Mouse (Mus musculus) liver, postnatal 0 days (tissue): ENCODE results near the gene Bcl2l13. TPM values are rescaled to one million over a fixed set of nuclear protein-coding genes. Genes with fewer than 3 reads are reported as not detected.

Source experiments
- ATAC-seq: fragments of 200-750 bp; cut with Nextera tagmentation; 2 replicates; pipeline ENCODE4 v1.8.0; 2017; ENCODE audit warnings: mild to moderate bottlenecking, moderate library complexity
- DNase-seq: peaks from one replicate; pipeline ENCODE4 v3.0.0-alpha.2; 2016
- H3K27ac ChIP-seq: fragments of 300-500 bp; sonication (generic); 2 replicates; pipeline ENCODE4 v1.5.1; 2014; ENCODE audit warnings: antibody characterized with exemption, moderate library complexity, mild to moderate bottlenecking, low read depth
- H3K27me3 ChIP-seq: fragments of 300-500 bp; sonication (generic); 2 replicates; pipeline ENCODE4 v1.6.1; 2014; ENCODE audit warnings: low read length, control low read depth, mixed read lengths; ENCODE audit not compliant: insufficient read depth
- H3K36me3 ChIP-seq: fragments of 300-500 bp; sonication (generic); replicated peaks from 2 replicates; pipeline ENCODE4 v1.6.1; 2014; ENCODE audit warnings: mild to moderate bottlenecking, control low read depth, low read length, moderate library complexity, mixed read lengths; ENCODE audit not compliant: insufficient read depth
- H3K4me1 ChIP-seq: fragments of 300-500 bp; sonication (generic); 2 replicates; pipeline ENCODE4 v1.6.1; 2014; ENCODE audit warnings: antibody characterized with exemption, mild to moderate bottlenecking, control low read depth; ENCODE audit not compliant: insufficient read depth
- H3K4me2 ChIP-seq: fragments of 300-500 bp; sonication (generic); 2 replicates; pipeline ENCODE4 v1.6.1; 2014; ENCODE audit warnings: low read depth, mild to moderate bottlenecking, low read length, moderate library complexity, mixed read lengths
- H3K4me3 ChIP-seq: fragments of 300-500 bp; sonication (generic); 2 replicates; pipeline ENCODE4 v1.5.1; 2014; ENCODE audit warnings: low read depth, low read length
- H3K9ac ChIP-seq: fragments of 300-500 bp; sonication (generic); replicated peaks from 2 replicates; pipeline ENCODE4 v1.6.1; 2014; ENCODE audit warnings: mild to moderate bottlenecking, moderate library complexity
- H3K9me3 ChIP-seq: fragments of 300-500 bp; sonication (generic); 2 replicates; pipeline ENCODE4 v1.6.1; 2016; ENCODE audit warnings: mild to moderate bottlenecking, control low read depth, low read length, mixed read lengths
- CTCF ChIP-seq: sonication (generic); IDR thresholded peaks from 2 replicates; pipeline ENCODE4 v1.5.1; 2016; ENCODE audit warnings: antibody characterized with exemption, low read depth
- EP300 ChIP-seq: IDR thresholded peaks from 2 replicates; pipeline ENCODE4 v1.6.1; 2016; ENCODE audit warnings: antibody characterized with exemption, low read depth, mild to moderate bottlenecking
- WGBS: fragments of 180-500 bp; shearing (Covaris S2); extraction: QIAGEN DNeasy Blood & Tissue Kit; methylation state at CpG from one replicate; pipeline ENCODE4 v1.1.7; 2014; ENCODE audit not compliant: insufficient replicate concordance; 5-methylcytosine and 5-hydroxymethylcytosine counted together
- polyA plus RNA-seq: library from polyadenylated mRNA; unstranded; fragments of >200 nt; fragmentation: Nextera tagmentation; extraction: Ambion mirVana; gene quantifications from 2 replicates; pipeline ENCODE4 v1.2.1, GENCODE M21; 2015

Gene Bcl2l13
- polyA plus RNA-seq, 1 experiment from 2014 or later, result 18.4 TPM

DNA sequence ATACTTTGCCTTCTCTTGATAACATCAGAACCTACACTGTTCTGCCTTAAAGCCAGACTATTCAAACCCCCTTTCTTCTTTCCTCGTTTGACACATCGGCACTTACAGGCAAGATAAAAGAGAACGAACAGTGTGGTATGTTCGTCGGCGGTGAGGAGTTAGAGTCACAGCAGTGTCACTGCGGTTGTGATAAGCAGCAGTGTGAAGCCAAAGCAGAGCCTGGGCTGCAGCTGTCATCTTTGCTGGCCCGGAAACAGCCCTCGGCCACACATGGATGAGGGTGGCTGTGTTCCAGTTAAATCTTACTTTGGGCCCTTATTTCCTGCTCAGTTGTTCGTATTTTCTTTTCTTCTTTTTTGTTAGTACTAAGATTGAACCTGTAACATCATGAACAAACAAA lies 18.4 kb downstream of the Bcl2l13 start:
- Histone ChIP-seq H3K9ac (no peak overlapping the region), H3K4me2 (no peak overlapping the region), H3K4me3 (no peak overlapping the region), H3K9me3 (no peaks in the 10 kb centered on the region), H3K4me1 (0 out of 2 replicates have a peak, but pooled peaks cover 3% of the 10 kb centered on the region), H3K27me3 (no peaks in the 10 kb centered on the region), H3K36me3 (peaks cover 44% of the 10 kb centered on the region), H3K27ac (peak overlapping the region; percentile 37; the same call in 1 of the 2 replicates)
- WGBS, result 50% methylated on average over 10 of the region's 10 CpGs
- TF ChIP-seq CTCF (no peak), EP300 (peak; percentile 36; the same call in 1 of the 2 replicates)
- DNase-seq, result peak; percentile 26
- peak; percentile 72 for ATAC-seq

GRCm38 (mm10) chr6:120858217-120858711 lies 22.3 kb downstream of the Bcl2l13 start:
- DNase-seq, result no peak
- Histone ChIP-seq H3K9ac (no peak overlapping the region), H3K4me1 (0 out of 2 replicates have a peak, but pooled peaks cover 3% of the 10 kb centered on the region), H3K27ac (no peak overlapping the region), H3K4me3 (no peak overlapping the region), H3K9me3 (no peaks in the 10 kb centered on the region), H3K36me3 (peaks cover 52% of the 10 kb centered on the region), H3K4me2 (no peak overlapping the region), H3K27me3 (no peaks in the 10 kb centered on the region)
- no peak for ATAC-seq
- TF ChIP-seq EP300 (no peak), CTCF (no peak)
- WGBS, result 80% methylated on average over 8 of the region's 8 CpGs

GRCm38 (mm10) chr6:120860079-120860478 lies 24.1 kb downstream of the Bcl2l13 start:
- Histone ChIP-seq H3K27ac (no peak overlapping the region), H3K4me1 (0 out of 2 replicates have a peak, but pooled peaks cover 3% of the 10 kb centered on the region), H3K9me3 (no peaks in the 10 kb centered on the region), H3K36me3 (peaks cover 54% of the 10 kb centered on the region), H3K4me2 (no peak overlapping the region), H3K4me3 (no peak overlapping the region), H3K9ac (no peak overlapping the region), H3K27me3 (no peaks in the 10 kb centered on the region)
- DNase-seq, result no peak
- ATAC-seq, result no peak
- no peak for TF ChIP-seq EP300
- TF ChIP-seq CTCF, result no peak
- WGBS, result 93% methylated on average over 3 of the region's 3 CpGs

DNA sequence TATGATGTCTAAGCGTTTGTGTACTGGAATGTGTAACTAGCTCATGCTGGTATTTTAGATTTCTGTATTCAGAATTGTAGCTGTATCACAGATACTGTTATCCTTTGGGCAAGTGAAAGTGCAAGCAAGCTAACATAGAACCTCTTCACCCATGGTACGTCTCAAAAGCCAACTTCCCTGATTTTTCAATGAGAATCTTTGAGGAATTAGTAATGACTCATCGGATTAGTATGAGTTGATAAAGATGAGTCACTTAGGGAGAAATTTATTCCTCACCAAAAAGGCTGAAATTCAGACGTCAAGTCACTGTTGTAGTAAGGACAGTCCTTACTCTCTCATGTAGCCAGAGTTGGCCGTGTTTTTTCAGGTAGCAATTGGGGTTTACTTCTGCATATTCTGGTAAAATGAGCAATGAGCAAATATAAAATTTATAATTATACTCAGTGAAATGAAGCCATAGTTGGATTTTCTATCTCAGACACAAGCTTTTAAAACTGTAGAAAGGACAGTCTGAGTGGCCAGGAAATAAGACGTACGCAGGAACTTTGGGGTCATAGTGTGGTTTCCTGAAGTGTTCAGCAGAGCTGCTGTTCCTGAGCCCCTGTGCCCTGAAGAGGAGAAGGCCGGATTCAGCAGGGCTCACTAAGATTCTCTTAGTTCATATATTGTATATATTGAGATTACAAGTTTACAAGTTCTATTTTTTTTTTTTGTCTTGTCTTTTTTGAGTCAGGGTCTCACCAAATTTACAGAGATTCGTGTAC lies 30.2 kb downstream of the Bcl2l13 start:
- Histone ChIP-seq H3K4me2 (no peak overlapping the region), H3K36me3 (peaks cover 50% of the 10 kb centered on the region), H3K27ac (0 out of 2 replicates have a peak overlapping the region, but pooled peaks have one; percentile 6), H3K4me1 (peaks cover 2% of the 10 kb centered on the region; the same call in 1 of the 2 replicates), H3K4me3 (no peak overlapping the region), H3K9me3 (no peaks in the 10 kb centered on the region), H3K9ac (no peak overlapping the region), H3K27me3 (no peaks in the 10 kb centered on the region)
- no peak for ATAC-seq
- 58% methylated on average over 9 of the region's 9 CpGs for WGBS
- no peak for TF ChIP-seq EP300
- no peak for TF ChIP-seq CTCF
- no peak for DNase-seq

GRCm38 (mm10) chr6:120868824-120869223 lies 32.8 kb downstream of the Bcl2l13 start:
- Histone ChIP-seq H3K9ac (no peak overlapping the region), H3K27me3 (no peaks in the 10 kb centered on the region), H3K9me3 (no peaks in the 10 kb centered on the region), H3K4me3 (no peak overlapping the region), H3K36me3 (peaks cover 39% of the 10 kb centered on the region), H3K4me1 (peaks cover 2% of the 10 kb centered on the region; the same call in 1 of the 2 replicates), H3K4me2 (no peak overlapping the region), H3K27ac (no peak overlapping the region)
- ATAC-seq (no peak), DNase-seq (no peak)
- 77% methylated on average over 1 of the region's 1 CpGs for WGBS
- no peak for TF ChIP-seq EP300
- no peak for TF ChIP-seq CTCF

DNA sequence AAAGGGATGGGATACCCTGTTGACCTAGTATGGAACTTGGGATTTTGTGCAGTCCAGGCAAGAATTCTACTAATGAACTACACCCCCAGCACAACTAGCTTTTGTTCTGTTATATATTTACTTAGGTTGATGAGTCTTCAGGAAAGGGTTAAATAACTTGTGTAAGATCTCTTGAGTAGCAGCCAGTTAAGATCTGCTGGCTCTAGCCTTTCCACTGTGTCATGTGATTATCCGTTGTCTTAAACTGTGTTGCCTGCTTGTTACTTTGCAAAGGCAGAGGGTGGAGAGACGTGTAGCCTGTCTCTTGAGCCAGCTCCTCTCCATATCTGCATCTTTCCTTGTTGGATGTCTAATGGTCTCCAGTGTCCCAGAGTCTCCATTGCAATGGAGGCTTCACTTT lies 35.3 kb downstream of the Bcl2l13 start:
- H3K36me3 ChIP-seq, result peaks cover 25% of the 10 kb centered on the region
- H3K4me3 ChIP-seq, result no peak overlapping the region
- ATAC-seq (no peak), DNase-seq (no peak)
- H3K27ac ChIP-seq, result no peak overlapping the region
- H3K27me3 ChIP-seq, result no peaks in the 10 kb centered on the region
- H3K9ac ChIP-seq, result no peak overlapping the region
- H3K4me2 ChIP-seq, result no peak overlapping the region
- 83% methylated on average over 2 of the region's 2 CpGs for WGBS
- no peaks in the 10 kb centered on the region for H3K9me3 ChIP-seq
- no peak for TF ChIP-seq EP300
- TF ChIP-seq CTCF, result no peak
- no peaks in the 10 kb centered on the region for H3K4me1 ChIP-seq
